Mouse (Mus musculus) left cerebral cortex, postnatal 4 days (tissue): Measurements from ENCODE around the gene Sh3bp5. TPM values are rescaled to one million over a fixed set of nuclear protein-coding genes. Genes with fewer than 3 reads are reported as not detected.

Source experiments
- DNase-seq: peaks from one replicate; pipeline ENCODE4 v3.0.0-alpha.2; 2022
- intact Hi-C: fragments of 180-260 bp; cut with DNase I; formaldehyde crosslinking; loops from one replicate; pipeline ENCODE4 v1.15.1; 2025
- total RNA-seq, 2 experiments: library from RNA; stranded (reverse); gene quantifications; 2 replicates each; pipeline ENCODE4 v1.2.3; 2021

Sh3bp5 gene
- total RNA-seq, 2 experiments from 2014 or later: 140 to 147 TPM

DNA sequence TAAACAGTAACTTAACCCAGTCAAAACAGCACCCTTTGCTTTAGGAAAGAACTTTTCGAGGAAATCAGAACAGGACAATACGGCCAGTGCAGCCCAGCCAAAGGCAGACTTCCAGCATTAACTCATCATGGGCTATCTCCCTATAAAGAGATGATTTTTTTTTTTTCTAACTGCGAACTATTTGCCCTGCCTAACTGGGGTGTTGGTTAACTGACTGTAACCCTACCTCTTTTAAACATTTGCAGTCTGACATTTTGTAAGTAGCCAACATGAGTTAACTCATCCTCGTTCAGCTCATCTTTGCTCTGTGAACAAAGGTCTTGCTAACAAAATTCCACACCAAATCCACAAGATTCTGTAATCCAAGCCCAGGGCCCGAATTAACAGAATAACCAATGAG is 1.5 kb downstream of the Sh3bp5 start:
- no peak for DNase-seq
- intact Hi-C loops: no loop called here

DNA sequence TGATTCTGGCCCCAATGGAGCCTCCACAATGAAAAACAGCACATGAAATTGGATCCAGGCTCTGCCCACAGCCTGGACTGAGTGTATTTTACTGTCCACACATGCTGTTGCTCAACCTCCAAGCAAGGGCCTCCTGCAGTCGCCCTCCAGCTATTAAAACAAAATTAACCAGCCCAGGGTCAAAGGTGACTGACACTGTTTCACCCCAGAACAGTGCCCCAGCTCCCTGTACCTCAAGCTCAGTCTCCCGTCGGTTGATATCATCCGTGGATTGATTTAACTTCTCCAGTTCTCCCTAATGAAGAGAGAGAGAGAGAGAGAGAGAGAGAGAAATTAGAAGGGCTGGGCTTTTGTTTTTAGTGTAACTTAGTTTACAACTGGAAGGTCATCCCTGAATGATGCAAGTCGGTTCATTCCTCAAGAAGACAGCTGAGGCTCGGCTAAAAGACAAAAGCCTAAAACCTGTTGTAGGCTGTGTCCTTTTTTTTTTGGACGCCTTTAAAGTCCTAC is 2.0 kb downstream of the Sh3bp5 start:
- DNase-seq: no peak
- intact Hi-C loops: no loop called here

DNA sequence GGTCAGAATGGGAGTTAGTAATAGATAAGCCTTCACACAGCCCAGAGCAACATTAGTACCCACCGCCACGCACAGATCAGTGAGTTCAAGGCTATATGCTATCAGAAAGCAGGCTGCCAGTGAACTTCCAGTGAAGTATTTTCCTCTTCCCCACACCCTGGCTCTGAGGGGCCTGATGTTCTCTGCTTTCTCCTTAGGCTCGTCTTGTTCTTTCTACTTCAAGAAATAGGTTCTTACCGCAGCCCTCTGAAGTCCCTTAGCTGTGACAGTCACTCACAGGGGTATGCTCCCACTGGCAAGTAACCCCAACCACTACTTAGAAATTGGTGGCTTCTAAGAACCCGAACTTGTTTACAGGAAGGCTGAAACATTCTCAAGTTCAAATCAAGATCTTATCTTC is 2.8 kb downstream of the Sh3bp5 start:
- DNase-seq: no peak
- intact Hi-C loops: no loop called here

DNA sequence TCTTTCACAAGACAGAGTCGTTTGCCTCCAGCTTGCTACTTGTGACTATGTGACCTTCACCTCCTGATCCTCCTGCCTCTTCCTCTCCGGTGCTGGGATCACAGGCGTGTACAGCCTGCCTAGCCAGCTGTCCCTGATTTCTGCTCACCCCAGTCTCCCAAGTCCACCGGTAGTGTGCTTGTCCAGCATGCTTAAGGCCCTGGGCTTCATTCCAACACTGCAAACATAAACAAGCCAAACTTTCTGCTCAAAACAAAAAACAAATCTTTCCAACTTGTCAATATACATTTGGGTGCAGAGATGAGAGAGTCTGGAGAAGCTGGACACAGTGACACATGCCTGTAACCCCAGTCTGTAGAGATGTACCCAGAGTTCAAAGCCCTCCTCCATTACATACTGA is 3.5 kb downstream of the Sh3bp5 start:
- DNase-seq: no peak
- intact Hi-C loops: no loop called here

DNA sequence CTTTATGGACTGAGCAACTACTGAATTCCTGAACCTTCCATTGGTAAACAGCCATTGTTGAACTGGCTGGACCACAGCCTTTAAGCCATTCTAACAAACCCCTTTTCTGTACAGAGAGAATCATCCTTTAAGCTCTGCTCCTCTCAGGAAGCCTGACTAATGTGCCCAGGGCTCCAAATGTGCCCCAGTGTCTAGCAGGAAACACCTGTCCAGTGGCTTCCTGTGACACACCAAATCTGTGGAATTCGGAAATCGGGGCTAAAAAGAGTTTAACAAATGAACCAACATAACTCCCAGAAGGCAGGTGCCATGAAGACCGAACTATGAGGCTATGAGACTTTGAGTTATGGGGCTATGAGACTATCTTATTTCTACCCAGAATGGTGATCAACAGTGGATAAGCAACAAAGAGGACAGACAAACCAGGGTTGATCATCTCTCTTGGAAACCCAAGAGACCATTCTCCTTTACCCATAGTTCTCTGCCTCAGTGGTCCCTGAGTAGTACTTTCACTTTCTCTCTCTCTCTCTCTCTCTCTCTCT is 4.0 kb downstream of the Sh3bp5 start:
- intact Hi-C loops: no loop called here
- DNase-seq: no peak

DNA sequence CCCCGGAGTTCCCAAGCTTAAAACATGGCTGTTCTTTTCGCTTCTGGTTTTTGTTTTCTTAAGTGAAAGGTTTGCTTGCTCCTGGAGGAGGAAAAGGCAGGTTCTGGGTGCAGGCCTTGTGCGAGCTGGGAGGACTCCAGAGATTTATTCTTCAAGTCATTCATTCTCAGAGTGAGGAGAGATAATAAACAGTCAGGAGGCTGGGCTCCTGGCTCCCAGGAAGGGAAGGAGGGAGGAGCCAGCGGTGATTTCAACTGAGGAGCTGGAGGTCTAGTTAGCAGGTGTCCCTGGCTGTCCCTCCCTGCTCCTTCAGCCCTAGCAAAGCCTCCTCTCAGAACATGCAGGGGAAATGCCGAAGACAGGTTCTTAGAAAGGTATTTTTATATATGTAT is 6.9 kb downstream of the Sh3bp5 start:
- no peak for DNase-seq
- intact Hi-C loops: no loop called here

DNA sequence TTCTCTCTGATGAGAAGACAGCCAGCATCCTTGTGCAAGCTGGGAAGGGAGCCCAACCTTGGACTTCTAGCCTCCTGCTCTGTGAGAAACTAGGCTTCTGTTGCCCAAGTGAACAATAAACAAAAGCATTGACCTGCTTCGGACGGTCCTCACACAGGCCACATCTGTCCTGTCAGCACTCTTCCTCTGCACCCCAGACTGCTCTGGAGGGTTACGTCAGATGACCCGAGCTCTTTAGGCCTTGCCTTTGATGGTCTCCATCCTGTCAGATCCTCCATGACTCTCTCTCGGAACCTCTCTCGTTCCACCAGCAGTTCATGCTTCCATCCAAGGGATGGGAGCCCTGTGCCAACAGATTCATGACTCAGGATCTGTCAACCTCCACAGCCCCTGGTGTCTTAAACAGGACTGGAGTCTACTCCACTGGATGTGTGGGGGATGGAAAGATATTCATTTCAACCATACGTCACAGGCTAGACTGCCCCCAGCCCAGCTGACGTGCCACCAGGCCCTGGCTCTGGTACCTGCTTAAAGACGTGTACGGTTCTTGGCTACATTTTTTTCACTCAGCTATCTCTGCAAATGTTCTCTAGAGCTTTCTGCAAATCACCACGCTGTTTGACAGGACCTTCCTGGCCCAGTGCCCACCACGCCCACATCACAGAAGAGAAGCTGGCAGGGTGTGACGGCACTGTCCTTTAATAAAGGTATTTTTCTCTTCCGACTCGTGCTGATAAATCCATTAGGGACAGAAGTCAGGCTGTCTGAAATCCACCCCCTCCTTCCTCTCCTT is 7.5 kb downstream of the Sh3bp5 start:
- DNase-seq: peak; percentile 47
- intact Hi-C loops: no loop called here

DNA sequence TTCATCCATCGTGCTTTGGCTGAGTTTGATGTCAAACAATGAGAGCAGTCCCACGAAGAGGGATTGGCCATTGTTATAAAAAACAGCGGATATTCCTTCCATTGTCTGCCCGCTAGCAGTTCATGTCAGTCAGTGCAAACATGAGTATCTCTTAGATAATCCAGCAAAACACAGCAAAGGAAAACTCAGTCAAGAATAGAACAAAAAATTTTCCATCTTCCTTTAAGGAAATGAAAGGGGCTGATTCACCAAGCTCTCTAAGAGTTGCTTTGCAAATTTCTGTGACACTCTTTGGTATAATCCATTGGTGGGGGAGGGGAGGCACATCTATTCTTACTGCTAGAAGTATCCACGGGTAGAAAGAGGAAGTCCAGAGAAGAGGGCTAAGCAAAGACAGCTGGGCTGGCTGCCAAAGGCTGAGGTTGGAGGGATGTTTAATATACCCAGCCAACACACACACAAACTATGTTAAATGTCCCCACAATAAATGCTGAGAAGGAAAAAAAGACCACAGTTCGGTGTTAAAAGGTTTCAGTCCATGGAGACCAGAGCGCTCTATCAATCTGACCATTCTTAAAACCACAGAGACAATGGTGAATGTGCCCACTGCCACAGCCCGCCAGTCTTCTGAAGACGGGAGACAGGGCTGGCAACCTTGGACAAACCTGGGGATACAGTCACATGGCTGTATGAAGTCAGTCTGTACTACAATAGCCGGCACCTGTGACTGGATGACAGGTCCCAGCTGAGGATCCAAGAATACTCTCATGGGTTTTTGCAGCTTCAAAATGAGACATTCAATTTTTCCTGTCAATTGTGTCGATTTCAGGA is 12.7 kb downstream of the Sh3bp5 start:
- intact Hi-C loops: no loop called here
- DNase-seq: peak; percentile 56

DNA sequence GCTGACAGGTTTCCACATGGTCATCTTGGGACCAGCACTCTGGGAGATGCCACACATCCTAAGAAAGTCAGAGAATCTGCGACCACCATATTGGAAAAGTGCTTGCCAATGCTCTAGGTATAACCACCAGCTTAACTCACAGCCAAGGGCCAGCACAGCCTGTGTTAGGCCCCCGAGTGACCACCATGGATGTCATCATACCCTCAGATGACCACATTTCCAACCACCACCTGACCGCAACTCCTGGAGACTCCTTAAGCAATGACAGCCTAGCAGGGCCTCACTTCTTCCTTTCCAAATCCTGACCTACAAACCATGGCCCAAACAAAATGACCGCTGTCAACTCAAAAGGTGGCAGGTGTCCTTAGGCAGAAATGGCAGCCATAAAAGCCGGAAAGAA is 13.5 kb downstream of the Sh3bp5 start:
- intact Hi-C loops: no loop called here
- no peak for DNase-seq

DNA sequence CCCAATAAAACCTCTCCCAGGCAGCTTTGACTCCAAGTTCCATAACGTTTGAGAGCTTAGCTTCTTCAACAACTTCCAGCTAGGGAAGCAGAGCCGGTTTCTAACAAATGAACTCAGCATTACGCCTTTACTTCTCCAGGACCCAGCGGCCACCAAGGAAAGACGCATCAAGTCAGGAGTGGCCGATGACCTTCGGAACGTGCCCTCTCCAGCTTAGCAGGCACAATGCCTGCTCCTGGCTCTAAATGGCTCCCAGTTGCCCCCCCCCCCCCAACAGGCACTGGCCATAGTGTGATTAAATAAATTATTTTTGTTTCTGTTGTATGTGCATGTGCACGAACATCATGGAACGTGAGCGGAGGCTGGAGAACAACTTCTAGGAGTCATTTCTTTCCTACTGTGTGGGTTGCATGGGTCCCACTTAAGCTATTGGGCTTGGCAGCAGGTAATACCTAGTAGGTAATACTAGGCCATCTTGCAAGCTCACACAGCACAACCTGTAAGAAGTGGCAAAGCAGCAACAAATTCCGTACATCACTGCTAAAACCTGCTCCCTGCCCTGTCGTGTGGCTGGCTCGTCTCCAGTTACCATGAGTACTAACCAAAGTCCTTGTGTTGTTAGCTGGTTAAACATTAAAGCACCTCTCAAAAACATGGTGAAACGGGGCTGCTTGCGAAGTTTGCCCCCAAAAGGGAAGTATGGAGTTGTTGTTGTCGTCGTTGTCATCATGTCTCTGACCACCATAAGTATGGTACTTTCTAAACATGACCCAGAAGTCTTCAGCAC is 14.2 kb downstream of the Sh3bp5 start:
- intact Hi-C loops: no loop called here
- no peak for DNase-seq

DNA sequence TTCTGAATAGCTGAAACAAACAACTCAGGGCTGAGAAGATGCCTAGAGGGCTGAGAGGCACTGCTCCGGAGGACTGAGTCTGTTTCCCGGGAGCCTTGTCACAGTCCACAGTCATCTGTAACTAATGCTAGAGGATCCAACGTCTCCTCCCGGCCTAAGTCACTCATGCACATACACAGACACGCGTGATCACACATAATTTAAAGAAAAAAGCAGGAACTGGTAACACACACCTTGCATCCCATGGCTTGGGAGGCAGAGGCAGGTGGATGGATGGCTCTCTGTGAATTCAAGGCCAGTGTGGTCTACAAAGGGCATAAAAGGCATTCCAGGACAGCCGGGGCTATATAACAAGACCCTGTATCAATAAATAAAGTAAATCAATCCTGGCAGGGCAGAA is 14.9 kb downstream of the Sh3bp5 start:
- no peak for DNase-seq
- intact Hi-C loops: no loop called here

DNA sequence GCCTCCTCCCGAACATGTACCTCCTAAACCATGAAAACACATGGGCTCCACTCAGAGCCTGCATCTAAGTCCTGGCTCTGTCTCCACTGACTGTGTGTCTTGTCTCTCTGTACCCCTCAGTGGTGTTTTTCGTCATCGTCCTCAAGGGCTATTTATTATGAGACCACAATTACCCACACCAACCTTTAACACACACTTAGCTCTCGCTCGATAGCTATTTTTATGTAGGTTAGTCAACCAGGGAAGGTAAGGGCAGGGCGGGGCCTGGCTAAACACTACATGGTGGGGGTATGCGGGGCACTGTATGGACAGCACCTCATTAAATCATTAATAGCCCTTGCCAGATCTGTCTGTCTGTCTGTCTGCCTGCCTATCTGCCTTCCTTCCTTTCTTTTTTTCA is 15.3 kb downstream of the Sh3bp5 start:
- intact Hi-C loops: no loop called here

DNA sequence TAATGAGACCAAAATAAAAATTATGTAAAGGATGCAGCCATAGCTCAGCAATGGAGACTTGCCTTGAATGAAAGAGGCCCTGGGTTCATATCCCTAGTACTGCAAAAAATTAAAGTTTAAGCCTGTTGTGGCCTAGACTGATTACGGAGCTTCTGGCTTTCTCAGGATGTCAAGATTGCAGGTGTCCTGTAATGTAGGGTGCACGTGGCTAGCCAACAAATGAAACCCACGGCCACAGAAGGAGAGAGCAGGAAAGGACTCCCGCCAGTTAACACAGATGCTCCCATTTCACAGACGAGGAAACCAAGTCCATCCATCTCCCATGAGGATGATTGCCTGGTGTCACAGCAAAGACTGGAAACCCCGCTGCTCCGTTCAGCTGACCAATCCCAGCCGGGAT is 15.7 kb downstream of the Sh3bp5 start:
- DNase-seq: no peak
- intact Hi-C loops: no loop called here

More for the DNA sequence above, 15.3 kb downstream of the Sh3bp5 start:
- DNase-seq: no peak

DNA sequence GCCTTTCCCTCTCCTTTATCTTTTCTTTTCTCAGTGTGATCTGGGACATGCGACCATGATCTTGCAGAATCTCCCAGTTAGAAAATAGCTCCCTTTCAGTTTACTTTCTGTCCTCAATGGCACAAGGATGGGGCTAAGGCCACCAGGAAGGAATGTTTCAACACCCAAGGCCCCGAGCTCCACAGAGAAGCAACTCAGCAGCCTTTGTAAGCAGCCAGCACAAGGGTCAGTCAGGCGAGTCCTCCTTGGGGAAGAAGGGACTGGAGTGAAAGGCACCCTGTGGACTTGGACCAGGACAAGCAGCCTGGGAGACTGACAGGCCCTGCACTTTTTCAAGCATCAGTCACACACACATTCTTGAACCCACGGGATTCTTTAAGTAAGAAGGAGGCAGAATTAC is 16.6 kb downstream of the Sh3bp5 start:
- no peak for DNase-seq
- intact Hi-C loops: no loop called here

DNA sequence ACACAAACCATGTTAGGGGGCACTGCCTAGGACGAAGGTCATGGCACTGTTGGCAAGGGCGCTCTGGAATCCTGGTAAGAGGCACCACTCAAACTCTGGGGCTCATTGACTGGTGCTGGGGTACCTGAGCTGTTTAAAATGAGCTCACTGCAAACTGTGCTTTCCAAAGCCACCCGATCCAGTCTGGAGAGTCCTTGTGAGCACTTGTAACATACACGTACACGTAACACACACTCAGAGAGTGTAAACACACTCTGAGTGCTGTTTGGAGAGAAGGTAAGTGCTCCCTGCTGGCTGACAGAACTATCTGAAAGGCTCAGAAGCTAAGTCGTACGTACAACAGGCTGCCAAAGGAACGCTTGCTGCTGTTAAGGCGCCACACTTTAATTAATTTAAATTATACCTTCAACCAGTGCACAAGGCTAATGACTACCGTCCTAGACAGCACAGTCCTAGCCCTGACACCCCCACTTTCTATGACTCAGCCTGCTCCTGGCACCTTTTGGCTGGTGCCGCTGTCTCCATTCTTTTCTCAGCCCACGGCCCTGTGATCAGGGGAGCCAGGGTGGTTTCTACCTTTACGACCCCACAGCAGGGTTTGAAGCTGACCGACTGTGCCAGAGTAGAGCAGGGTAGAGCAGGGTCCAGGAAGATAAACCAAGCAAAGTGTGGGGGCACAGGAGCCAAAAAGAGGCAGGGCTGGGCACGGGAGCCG is 18.9 kb downstream of the Sh3bp5 start:
- intact Hi-C loops: no loop called here

DNA sequence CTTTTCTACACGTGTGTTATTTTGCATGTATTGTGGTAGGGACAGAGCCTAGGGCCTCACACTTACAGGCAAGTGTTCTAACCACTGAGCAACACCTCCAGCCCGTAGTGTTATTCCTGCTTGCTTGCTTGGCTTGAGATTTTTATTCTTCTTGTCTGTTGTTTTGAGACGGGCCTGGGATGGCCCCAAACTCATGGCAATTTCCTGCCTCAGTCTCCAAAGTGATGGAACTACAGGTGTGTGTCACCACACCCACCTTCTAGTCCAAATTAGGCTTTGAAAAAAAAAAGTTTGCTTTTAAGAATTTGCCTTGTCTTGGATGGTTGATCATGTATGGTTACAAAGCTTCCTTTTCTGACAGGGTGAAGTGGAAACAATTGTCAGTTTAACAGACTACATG is 19.5 kb downstream of the Sh3bp5 start:
- no peak for DNase-seq
- intact Hi-C loops: no loop called here

More for the DNA sequence above, 18.9 kb downstream of the Sh3bp5 start:
- DNase-seq: no peak

DNA sequence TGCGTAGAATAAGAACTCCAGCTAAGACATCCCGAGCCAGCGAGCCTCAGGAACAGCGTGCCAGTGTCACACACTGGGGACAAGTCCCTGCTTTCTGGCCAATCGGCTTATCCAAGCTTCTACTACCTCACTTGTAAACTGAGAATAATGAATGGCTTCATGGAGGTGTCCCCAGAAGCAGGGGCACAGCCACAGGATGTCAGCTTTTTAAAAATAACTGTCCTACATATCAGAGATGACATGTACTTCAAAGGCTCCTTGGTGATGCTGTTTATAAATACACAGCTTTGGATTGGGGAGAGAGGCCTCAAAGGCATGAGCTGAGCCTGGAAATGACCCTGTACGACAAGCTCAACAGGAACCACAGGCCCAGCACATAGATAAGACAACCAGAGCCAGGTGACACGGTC is 20.9 kb downstream of the Sh3bp5 start:
- intact Hi-C loops: no loop called here
- DNase-seq: no peak

DNA sequence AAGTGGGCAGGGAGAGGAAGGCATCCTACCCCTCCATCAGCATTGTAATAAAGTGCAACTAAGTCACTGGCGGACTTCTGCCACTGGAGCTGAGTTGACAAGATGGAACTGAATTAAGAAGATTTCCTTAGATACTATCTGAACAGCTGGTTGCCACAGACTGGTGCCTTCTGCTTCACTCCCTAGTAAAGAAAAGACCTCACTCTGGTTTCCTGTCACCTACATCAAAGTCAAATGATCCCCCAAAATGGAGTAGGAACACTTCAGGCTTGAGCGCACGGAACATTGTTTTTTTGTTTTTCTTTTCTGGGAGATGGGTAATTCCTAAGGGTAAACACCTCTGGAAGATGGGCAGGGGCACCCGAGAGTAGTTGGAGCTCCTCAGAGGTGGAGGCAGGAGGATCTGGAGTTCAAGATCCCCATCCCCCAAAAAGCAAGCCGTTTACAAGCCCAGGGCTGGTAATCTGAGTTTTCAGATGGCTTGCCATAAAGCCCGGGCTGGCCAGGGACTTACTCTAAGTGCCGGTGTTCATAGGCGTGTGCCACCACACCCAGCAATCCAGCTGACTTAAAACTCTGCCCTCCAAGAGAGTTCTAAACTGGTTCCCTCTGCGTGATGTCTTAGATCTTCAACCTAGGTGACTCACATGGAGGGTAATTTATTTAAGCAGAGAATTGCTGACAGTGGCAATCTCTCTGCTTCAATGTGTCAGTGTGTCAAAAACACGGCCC is 21.5 kb downstream of the Sh3bp5 start:
- intact Hi-C loops: no loop called here
- no peak for DNase-seq

DNA sequence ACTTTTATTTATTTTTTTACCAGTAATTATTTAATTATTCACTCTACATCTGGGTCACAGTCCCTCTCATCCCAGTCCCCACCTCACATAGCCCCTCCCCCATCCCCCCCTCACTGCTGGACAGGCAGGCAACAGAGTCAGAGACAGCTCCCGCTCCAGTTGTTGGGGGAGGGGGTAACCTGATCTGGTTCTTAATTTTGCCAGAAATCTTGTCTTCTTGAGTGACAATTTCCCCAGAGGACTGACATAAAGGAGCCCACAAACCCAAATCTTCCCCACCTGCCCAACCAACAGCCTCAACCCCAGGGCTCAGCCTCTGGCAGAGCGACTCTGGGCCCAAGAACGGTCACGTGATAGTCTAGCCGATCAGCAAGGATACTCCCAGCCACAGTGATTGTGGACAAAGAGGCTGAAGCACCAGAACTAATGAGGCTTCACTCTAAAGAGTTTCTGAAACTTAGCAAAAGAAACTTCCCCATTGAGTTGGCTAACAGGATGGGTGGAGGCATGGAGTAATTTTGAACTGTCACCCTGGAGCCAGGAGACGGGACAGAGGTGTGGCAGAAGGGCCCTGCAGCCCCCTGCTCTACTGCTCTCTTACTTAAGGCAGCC is 22.3 kb downstream of the Sh3bp5 start:
- intact Hi-C loops: no loop called here
- DNase-seq: no peak
